Mouse (Mus musculus) CH12.LX (cell line): ENCODE measurements at regions not wholly inside any gene's neighbourhood (a gene's known extent, or its start where the extent isn't known, plus 50 kb on each side); places are given as distances from the start of the nearest gene placed in this dataset.

ENCODE experiments used
- BHLHE40 ChIP-seq: IDR thresholded peaks from 2 replicates; pipeline ENCODE4 v1.6.1; 2011; ENCODE audit warnings: mild to moderate bottlenecking, low read depth, low read length, improper control_type of control experiment
- CTCF ChIP-seq, 2 experiments: IDR thresholded peaks in 1 of 2; conservative IDR thresholded peaks in 1 of 2; 2 replicates each; pipeline ENCODE4 v1.5.1; 2011 to 2012; ENCODE audit warnings: low read depth in 2 of 2, low read length in 2 of 2, improper control_type of control experiment in 1 of 2, inconsistent platforms in 1 of 2, mild to moderate bottlenecking in 1 of 2, moderate library complexity in 1 of 2
- EP300 ChIP-seq: IDR thresholded peaks from 2 replicates; pipeline ENCODE4 v1.6.1; 2011; ENCODE audit warnings: low read length, improper control_type of control experiment
- MAZ ChIP-seq: IDR thresholded peaks from 2 replicates; pipeline ENCODE4 v1.6.1; 2012; ENCODE audit warnings: low read depth, mild to moderate bottlenecking, inconsistent platforms, low read length, improper control_type of control experiment, moderate library complexity
- MEF2A ChIP-seq: IDR thresholded peaks from 2 replicates; pipeline ENCODE4 v1.6.1; 2014; ENCODE audit warnings: low read depth, mild to moderate bottlenecking, inconsistent platforms, low read length, improper control_type of control experiment, borderline replicate concordance
- MYC ChIP-seq: IDR thresholded peaks from 2 replicates; pipeline ENCODE4 v1.6.1; 2011; ENCODE audit warnings: low read depth, mild to moderate bottlenecking, improper control_type of control experiment, low read length
- POLR2AphosphoS2 ChIP-seq: IDR thresholded peaks from 2 replicates; pipeline ENCODE4 v1.6.1; 2011; ENCODE audit warnings: low read depth, low read length, improper control_type of control experiment
- RCOR1 ChIP-seq: conservative IDR thresholded peaks from 2 replicates; pipeline ENCODE4 v1.6.1; 2012; ENCODE audit warnings: low read depth, mild to moderate bottlenecking, inconsistent platforms, low read length, improper control_type of control experiment
- SIN3A ChIP-seq: IDR thresholded peaks from 2 replicates; pipeline ENCODE4 v1.6.1; 2012; ENCODE audit warnings: low read length, improper control_type of control experiment, inconsistent platforms
- USF2 ChIP-seq: conservative IDR thresholded peaks from 2 replicates; pipeline ENCODE4 v1.6.1; 2011; ENCODE audit warnings: low read depth, low read length, improper control_type of control experiment
- ZC3H11A ChIP-seq: IDR thresholded peaks from 2 replicates; pipeline ENCODE4 v1.6.1; 2012; ENCODE audit warnings: low read depth, mild to moderate bottlenecking, inconsistent platforms, low read length, improper control_type of control experiment
- ZNF384 ChIP-seq: IDR thresholded peaks from 2 replicates; pipeline ENCODE4 v1.6.1; 2012; ENCODE audit warnings: low read depth, low read length, improper control_type of control experiment, inconsistent platforms

DNA sequence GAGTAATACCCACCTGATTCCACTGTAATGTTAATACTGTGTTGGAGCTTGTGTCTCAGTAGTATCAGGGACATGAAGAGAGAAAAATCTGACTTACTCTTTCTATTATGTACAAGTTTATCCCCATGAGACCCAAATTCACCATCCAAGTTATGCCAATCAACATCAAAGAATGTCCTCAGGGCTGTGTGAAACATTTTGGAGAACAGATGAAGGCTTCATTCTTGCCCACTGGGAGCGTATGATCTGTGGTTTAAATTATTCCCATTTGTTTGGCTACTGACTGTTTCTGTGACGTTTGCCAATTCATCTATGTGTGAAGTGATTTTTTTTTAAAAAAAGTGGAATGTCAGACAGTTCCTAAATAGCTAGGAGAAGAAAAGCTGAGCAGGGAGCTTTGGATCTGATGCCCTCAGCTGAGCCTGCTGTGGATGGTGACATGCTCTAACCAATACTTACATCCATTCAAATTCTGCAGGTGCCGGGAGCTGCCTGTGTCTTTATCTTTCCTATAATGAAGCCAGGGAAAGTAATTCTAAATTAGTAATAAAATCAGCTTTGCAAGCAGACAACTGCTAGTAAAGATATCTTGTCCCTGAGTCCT, 173.3 kb upstream of the Pitrm1 start:
- TF ChIP-seq MEF2A (no peak), CTCF (conservative IDR thresholded peaks at IDR 0.05 in 1 of 2, IDR thresholded peaks at IDR 0.05 in 1 of 2; ENCODE audit: low read depth in 2 of 2, low read length in 2 of 2) (no peak), EP300 (no peak), USF2 (no peak), MYC (no peak), ZNF384 (no peak), ZC3H11A (no peak), MAZ (no peak), POLR2AphosphoS2 (no peak), RCOR1 (no peak), SIN3A (no peak), BHLHE40 (no peak)
